Mouse (Mus musculus) left cerebral cortex, postnatal 10 days (tissue): ENCODE measurements around the gene Ddx27. TPM values are rescaled to one million over a fixed set of nuclear protein-coding genes. Genes with fewer than 3 reads are reported as not detected.

Source experiments
- DNase-seq, 2 experiments: peaks; one replicate each; pipeline ENCODE4 v3.0.0; 2021 to 2022; ENCODE audit warnings: low spot score in 2 of 2, mixed read lengths in 1 of 2; ENCODE audit errors: extremely low spot score in 1 of 2
- intact Hi-C: fragments of 180-260 bp; cut with DNase I; formaldehyde crosslinking; loops from one replicate; pipeline ENCODE4 v1.15.1; 2025
- total RNA-seq, 2 experiments: library from RNA; stranded (reverse); gene quantifications; 2 replicates each; pipeline ENCODE4 v1.2.3; 2021

Gene Ddx27
- total RNA-seq, 2 experiments from 2014 or later: 34.9 to 40.6 TPM

- no peak for DNase-seq
- intact Hi-C loops: no loop called here
Measured at GRCm38 (mm10) chr2:167010546-167010945, 4.4 kb upstream of the Ddx27 start.

- no peak for DNase-seq
- intact Hi-C loops: loop anchor here (5.0 kb wide), 2 partner anchors 47 to 73 kb away; partner anchors contain the start of gene Znfx1
Measured at GRCm38 (mm10) chr2:167015382-167015718, 357 bp downstream of the Ddx27 start.

- DNase-seq: no peak
- intact Hi-C loops: loop anchor here (5.0 kb wide), 2 partner anchors 43 to 77 kb away; partner anchors contain the start of gene Znfx1
Measured at GRCm38 (mm10) chr2:167019396-167019795, 4.4 kb downstream of the Ddx27 start.

GRCm38 (mm10) chr2:167028553-167028952 lies 13.6 kb downstream of the Ddx27 start:
- intact Hi-C loops: loop anchor here (10.0 kb wide), 1 partner anchor 164 kb away; no protein-coding TSS in a partner anchor
- no peak for DNase-seq

- intact Hi-C loops: no loop called here
- no peak for DNase-seq
Measured at GRCm38 (mm10) chr2:167030507-167030906, 15.5 kb downstream of the Ddx27 start.

- intact Hi-C loops: no loop called here
Measured at GRCm38 (mm10) chr2:167037710-167038109, 22.7 kb downstream of the Ddx27 start.

GRCm38 (mm10) chr2:167038297-167038696 lies 23.3 kb downstream of the Ddx27 start:
- DNase-seq: no peak
- intact Hi-C loops: no loop called here

More at GRCm38 (mm10) chr2:167037710-167038109, 22.7 kb downstream of the Ddx27 start:
- DNase-seq: no peak

- no peak for DNase-seq
- intact Hi-C loops: no loop called here
Measured at GRCm38 (mm10) chr2:167038716-167039115, 23.7 kb downstream of the Ddx27 start.

GRCm38 (mm10) chr2:167039386-167039785 lies 24.4 kb downstream of the Ddx27 start:
- no peak for DNase-seq
- intact Hi-C loops: no loop called here

- no peak for DNase-seq
- intact Hi-C loops: loop anchor here (5.0 kb wide), 1 partner anchor 96 kb away; no protein-coding TSS in a partner anchor
Measured at GRCm38 (mm10) chr2:167043400-167044121, 28.6 kb downstream of the Ddx27 start.

GRCm38 (mm10) chr2:167048223-167048622 lies 33.2 kb downstream of the Ddx27 start:
- DNase-seq: no peak
- intact Hi-C loops: no loop called here

- intact Hi-C loops: no loop called here
Measured at GRCm38 (mm10) chr2:167048698-167049358, 33.8 kb downstream of the Ddx27 start.

GRCm38 (mm10) chr2:167053127-167053844 lies 38.3 kb downstream of the Ddx27 start:
- intact Hi-C loops: no loop called here
- no peak for DNase-seq

More at GRCm38 (mm10) chr2:167048698-167049358, 33.8 kb downstream of the Ddx27 start:
- DNase-seq: no peak

GRCm38 (mm10) chr2:167055386-167055785 lies 40.4 kb downstream of the Ddx27 start:
- peak in 1 of 2 experiments; percentile 64 for DNase-seq
- intact Hi-C loops: no loop called here

GRCm38 (mm10) chr2:167056210-167056941 lies 41.4 kb downstream of the Ddx27 start:
- intact Hi-C loops: no loop called here
- DNase-seq: no peak

GRCm38 (mm10) chr2:167056942-167057323 lies 41.9 kb downstream of the Ddx27 start:
- intact Hi-C loops: no loop called here
- no peak for DNase-seq

GRCm38 (mm10) chr2:167058201-167058600 lies 43.2 kb downstream of the Ddx27 start:
- no peak for DNase-seq
- intact Hi-C loops: no loop called here

GRCm38 (mm10) chr2:167058814-167059387 lies 43.9 kb downstream of the Ddx27 start:
- intact Hi-C loops: no loop called here
- no peak for DNase-seq

GRCm38 (mm10) chr2:167059536-167059935 lies 44.5 kb downstream of the Ddx27 start:
- intact Hi-C loops: no loop called here

More at GRCm38 (mm10) chr2:167059536-167059935, 44.5 kb downstream of the Ddx27 start:
- no peak for DNase-seq
